Mouse (Mus musculus): Measurements from ENCODE around the gene Asb2.

Asb2 gene

GRCm38 (mm10) chr12:103355746-103356414, at the start of gene Asb2:
Asb2 (minus strand) TSS chr12:103356001.
- ATAC-seq (ENCODE audit: insufficient number of reproducible peaks, low FRiP score, low TSS enrichment), result no peak

GRCm38 (mm10) chr12:103404131-103404530, 48.3 kb upstream of the Asb2 start:
- ATAC-seq (ENCODE audit: insufficient number of reproducible peaks, low FRiP score, low TSS enrichment), result no peak

- no peak for ATAC-seq (ENCODE audit: insufficient number of reproducible peaks, low FRiP score, low TSS enrichment)
Observed at GRCm38 (mm10) chr12:103396751-103397150, 41.0 kb upstream of the Asb2 start.

- ATAC-seq (ENCODE audit: insufficient number of reproducible peaks, low FRiP score, low TSS enrichment), result no peak
Observed at GRCm38 (mm10) chr12:103395486-103396275, 39.9 kb upstream of the Asb2 start.

GRCm38 (mm10) chr12:103393528-103393927, 37.7 kb upstream of the Asb2 start:
- no peak for ATAC-seq (ENCODE audit: insufficient number of reproducible peaks, low FRiP score, low TSS enrichment)

- no peak for ATAC-seq (ENCODE audit: insufficient number of reproducible peaks, low FRiP score, low TSS enrichment)
Observed at GRCm38 (mm10) chr12:103391098-103391497, 35.3 kb upstream of the Asb2 start.

GRCm38 (mm10) chr12:103389982-103390381, 34.2 kb upstream of the Asb2 start:
- ATAC-seq (ENCODE audit: insufficient number of reproducible peaks, low FRiP score, low TSS enrichment), result no peak

GRCm38 (mm10) chr12:103389348-103389727, 33.5 kb upstream of the Asb2 start:
- ATAC-seq (ENCODE audit: insufficient number of reproducible peaks, low FRiP score, low TSS enrichment), result no peak

GRCm38 (mm10) chr12:103388505-103389347, 32.9 kb upstream of the Asb2 start, which contains the start of gene Otub2:
Otub2 (plus strand) TSS chr12:103388682.
- ATAC-seq (ENCODE audit: insufficient number of reproducible peaks, low FRiP score, low TSS enrichment), result peak; percentile 96

- no peak for ATAC-seq (ENCODE audit: insufficient number of reproducible peaks, low FRiP score, low TSS enrichment)
Observed at GRCm38 (mm10) chr12:103380226-103380625, 24.4 kb upstream of the Asb2 start.

- no peak for ATAC-seq (ENCODE audit: insufficient number of reproducible peaks, low FRiP score, low TSS enrichment)
Observed at GRCm38 (mm10) chr12:103376774-103377173, 21.0 kb upstream of the Asb2 start.

GRCm38 (mm10) chr12:103376124-103376523, 20.3 kb upstream of the Asb2 start:
- ATAC-seq (ENCODE audit: insufficient number of reproducible peaks, low FRiP score, low TSS enrichment), result no peak

GRCm38 (mm10) chr12:103373530-103374236, 17.9 kb upstream of the Asb2 start:
- no peak for ATAC-seq (ENCODE audit: insufficient number of reproducible peaks, low FRiP score, low TSS enrichment)

- no peak for ATAC-seq (ENCODE audit: insufficient number of reproducible peaks, low FRiP score, low TSS enrichment)
Observed at GRCm38 (mm10) chr12:103371711-103372110, 15.9 kb upstream of the Asb2 start.

GRCm38 (mm10) chr12:103370861-103371260, 15.1 kb upstream of the Asb2 start:
- no peak for ATAC-seq (ENCODE audit: insufficient number of reproducible peaks, low FRiP score, low TSS enrichment)

GRCm38 (mm10) chr12:103368777-103369176, 13.0 kb upstream of the Asb2 start:
- no peak for ATAC-seq (ENCODE audit: insufficient number of reproducible peaks, low FRiP score, low TSS enrichment)

- ATAC-seq (ENCODE audit: insufficient number of reproducible peaks, low FRiP score, low TSS enrichment), result no peak
Observed at GRCm38 (mm10) chr12:103368326-103368669, 12.5 kb upstream of the Asb2 start.

GRCm38 (mm10) chr12:103367620-103368325, 12.0 kb upstream of the Asb2 start:
- no peak for ATAC-seq (ENCODE audit: insufficient number of reproducible peaks, low FRiP score, low TSS enrichment)

- no peak for ATAC-seq (ENCODE audit: insufficient number of reproducible peaks, low FRiP score, low TSS enrichment)
Observed at GRCm38 (mm10) chr12:103367171-103367570, 11.4 kb upstream of the Asb2 start.

- ATAC-seq (ENCODE audit: insufficient number of reproducible peaks, low FRiP score, low TSS enrichment), result no peak
Observed at GRCm38 (mm10) chr12:103362336-103362735, 6.5 kb upstream of the Asb2 start.
